Mouse (Mus musculus) retina, postnatal 7 days (tissue): ENCODE measurements around the gene Orc6.

Source experiments
- DNase-seq: peaks from one replicate; pipeline ENCODE4 v3.0.0-alpha.2; 2012; ENCODE audit warnings: low read depth, low spot score

Orc6 gene

GRCm38 (mm10) chr8:85299434-85300077 is at the start of gene Orc6, which contains the start of gene Vps35:
Gene Orc6 (plus strand): TSS chr8:85299632.
Gene Vps35 (minus strand): TSS chr8:85299802.
- peak; percentile 97 for DNase-seq

- no peak for DNase-seq
These were observed 12.6 kb upstream of the Orc6 start for GRCm38 (mm10) chr8:85286846-85287245.

- peak; percentile 5 for DNase-seq
These were observed 615 bp upstream of the Orc6 start for GRCm38 (mm10) chr8:85298600-85299433.

DNA sequence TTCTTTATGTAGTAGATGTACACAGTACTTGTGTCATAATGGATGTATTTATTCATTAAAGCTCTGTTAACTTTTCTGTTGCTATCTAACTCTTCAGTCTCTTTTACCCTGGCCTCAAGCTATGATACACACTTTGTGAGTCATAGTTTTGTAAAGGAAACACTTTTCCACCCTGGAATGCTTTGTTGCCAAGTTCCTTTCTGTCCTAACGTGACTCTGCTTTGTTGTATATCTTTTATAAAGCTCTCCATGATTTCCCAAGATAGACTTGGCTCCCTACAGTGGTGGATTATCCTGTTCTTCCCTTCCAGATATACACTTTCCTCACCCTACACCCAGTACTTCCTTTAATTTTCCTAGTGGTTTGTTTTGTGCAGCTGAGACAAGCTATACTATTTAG is 2.5 kb downstream of the Orc6 start:
- DNase-seq, result no peak

GRCm38 (mm10) chr8:85302931-85303330 is 3.5 kb downstream of the Orc6 start:
- DNase-seq, result no peak

GRCm38 (mm10) chr8:85303531-85303930 is 4.1 kb downstream of the Orc6 start:
- no peak for DNase-seq

DNA sequence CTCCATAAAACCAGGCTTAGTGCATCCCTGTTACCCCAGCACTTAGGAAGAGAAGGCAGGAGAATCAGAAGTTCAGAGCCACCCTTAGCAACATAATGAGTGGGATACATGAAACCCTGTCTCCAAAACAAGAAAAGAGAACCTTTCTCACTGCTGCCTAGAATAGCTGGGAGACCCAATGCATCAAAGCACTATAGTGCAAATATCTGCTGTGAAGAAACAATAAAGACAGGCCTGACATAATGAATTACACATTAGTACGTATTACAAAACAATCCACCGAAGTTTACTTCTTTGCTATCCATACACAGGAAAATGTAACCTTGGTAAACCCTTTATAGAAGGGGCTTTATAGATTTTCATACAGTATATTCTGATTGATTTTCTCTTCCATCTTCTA is 9.1 kb downstream of the Orc6 start:
- DNase-seq, result no peak

DNA sequence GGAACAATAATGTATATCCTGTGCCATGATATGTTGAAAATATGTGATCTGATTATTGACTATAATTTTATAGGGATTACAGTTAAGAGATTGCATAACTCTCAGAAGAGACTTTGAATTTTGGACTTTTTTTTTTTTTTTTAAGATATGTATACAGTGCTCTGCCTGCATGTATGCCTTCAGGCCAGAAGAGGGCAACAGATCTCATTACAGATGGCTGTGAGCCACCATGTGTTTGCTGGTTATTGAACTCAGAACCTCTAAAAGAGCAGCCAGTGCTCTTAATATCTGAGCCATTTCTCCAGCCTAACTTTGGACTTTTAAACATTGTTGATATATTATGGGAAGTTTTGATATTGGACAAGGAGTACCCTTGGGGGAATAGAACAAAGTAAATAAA is 12.3 kb downstream of the Orc6 start:
- no peak for DNase-seq

- DNase-seq, result no peak
These were observed 13.6 kb downstream of the Orc6 start for GRCm38 (mm10) chr8:85313036-85313435.

DNA sequence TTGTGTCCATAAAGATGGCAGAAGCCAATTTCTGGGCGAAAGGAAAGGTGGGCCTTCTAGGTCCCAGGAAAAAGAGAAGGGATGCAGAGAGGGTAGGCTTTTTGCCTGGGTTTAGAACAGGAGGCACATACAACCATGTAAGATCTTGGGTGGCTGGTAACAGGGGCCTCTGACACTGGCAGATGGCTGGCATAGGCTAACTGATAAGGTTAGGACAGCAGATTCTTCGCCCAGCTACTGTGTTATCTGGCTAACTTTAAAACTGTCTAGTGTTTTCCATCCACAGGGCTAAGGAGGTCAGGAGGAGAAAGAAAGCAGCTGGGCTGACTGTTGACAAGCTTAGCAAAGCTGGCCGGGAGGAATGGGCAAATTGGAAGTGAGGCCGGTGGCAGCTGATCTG is 19.1 kb downstream of the Orc6 start:
- DNase-seq, result no peak

DNA sequence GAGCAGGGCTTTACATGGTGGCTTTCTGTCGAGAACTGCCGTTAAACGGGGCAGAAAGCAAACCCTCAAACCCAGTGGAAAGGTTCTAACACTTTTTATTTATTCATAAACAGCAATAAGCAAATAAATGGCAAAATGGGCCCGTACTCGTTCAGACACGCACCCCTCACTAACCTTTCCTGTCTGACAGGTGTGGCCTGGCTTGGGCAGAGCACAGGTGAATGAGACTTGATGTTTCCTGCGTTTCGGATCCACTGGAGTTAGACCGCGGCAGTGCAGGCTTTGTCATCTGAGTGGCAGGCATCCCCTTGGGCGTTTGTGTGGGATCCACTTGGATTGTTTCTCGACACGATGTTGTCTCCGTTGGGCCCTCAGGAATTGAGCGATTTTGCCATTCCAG is 22.5 kb downstream of the Orc6 start:
- DNase-seq, result no peak

DNA sequence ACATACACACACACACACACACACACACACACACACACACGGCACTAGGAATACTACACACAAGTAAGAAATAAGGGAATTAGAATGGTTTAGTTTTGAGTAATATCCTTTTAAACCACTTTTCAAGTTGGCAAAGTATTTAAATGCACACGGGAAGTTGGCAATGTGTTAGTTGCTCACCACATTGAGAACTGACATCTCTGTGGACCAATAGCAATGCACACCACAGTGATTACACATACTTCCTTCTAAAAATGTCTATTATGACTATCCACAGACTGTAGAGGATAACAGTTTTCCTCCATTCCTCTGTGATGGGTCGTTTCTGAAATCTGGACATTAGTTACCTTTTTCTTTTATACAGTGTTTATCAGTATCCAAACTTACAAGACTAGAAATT is 23.7 kb downstream of the Orc6 start:
- DNase-seq, result no peak

DNA sequence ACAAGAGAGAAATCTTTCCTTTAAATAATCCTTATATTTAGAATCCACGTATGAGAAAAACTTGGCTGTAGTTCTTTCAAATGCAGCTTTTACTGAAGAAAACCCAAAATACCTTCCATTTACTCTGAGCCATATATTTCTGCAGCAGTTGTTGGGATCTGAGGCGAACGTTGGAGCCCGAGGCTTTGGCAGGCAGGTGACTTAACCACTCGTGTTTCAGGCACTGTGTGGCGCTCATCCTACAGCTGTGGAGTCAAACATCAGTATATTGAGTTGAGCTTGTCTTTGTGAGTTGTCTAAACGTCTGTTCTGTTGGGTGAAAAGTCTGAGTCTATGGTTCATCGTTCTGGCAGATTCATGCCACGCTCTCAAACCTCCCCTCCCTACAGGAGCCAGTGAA is 27.6 kb downstream of the Orc6 start:
- DNase-seq, result no peak

GRCm38 (mm10) chr8:85329506-85329905 is 30.1 kb downstream of the Orc6 start:
- DNase-seq, result no peak

GRCm38 (mm10) chr8:85335105-85335504 is 35.7 kb downstream of the Orc6 start:
- no peak for DNase-seq

DNA sequence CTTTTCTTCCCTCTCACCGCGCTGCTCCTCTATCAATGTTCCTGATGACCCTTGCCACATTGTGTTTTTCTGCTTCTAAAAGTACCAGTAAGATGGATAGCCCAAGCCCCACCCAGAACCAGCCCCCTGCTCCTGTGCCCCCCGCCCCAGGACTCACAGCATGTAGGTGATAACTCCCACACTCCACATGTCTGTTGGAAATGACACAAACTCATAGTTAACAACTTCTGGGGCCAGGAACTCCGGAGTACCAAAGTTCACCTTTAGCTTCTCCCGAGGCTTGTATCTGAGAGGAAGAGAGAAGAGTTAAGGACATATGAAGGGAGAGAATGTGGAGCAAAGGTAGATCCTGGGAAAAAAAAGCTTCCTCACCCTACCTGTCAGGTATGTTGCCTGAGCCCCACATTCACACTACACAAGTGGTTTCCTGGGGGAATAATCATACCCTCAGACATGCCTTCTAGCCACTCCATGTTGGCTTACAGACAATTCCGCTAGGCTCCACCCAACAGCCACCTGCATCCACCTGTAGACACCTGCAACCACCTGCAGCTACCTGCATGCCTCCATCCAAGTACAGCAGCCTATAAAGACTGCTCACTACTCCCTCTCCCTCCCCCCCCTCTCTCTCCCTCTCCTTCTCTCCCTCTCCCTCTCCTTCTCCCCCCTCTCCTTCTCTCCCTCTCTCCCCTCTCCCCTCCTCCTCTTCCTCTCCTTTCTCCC is 36.9 kb downstream of the Orc6 start:
- DNase-seq, result no peak

DNA sequence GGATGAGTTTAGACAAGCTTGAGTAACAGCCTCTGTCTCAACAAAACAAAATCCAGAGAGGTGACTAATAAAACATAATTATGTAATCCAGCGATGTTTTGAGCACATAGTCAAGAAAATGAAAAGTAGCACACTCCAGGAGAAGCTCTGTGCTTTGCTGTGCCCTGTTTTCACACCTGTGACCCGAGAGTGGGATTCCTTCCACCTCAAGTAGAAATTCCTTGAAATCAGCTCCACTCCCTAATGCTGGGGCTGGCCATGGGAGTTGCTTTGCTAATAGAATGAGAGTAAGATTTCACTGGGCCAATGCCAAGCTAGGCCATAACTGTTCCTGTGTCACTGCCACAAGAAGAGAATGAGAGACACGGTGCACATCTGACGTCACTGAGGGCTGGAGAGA is 38.2 kb downstream of the Orc6 start:
- DNase-seq, result no peak

GRCm38 (mm10) chr8:85339871-85340573 is 40.6 kb downstream of the Orc6 start:
- no peak for DNase-seq

DNA sequence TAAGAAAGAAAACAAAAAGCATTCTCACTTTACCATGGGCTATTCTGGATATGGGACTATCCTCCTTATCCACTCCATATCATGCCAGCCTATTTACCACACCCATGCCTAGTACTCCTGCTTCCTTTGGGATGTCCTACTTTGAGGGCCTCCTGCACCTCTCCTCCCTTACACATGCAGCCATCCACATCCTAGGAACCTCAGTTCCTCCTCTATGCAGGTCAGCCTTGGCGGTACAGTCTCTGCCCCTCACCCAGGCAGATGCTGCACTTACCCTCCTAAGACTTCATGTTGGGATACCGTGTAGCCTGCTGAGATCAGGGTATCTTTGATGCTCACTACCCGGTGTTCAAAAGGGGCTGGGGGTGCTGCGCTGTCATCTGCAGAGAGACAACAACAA is 53.9 kb downstream of the Orc6 start:
- DNase-seq, result no peak
